Mouse (Mus musculus): ENCODE data around the gene BC067074. TPM values are rescaled to one million over a fixed set of nuclear protein-coding genes. Genes with fewer than 3 reads are reported as not detected.

The BC067074 gene
- polyA plus RNA-seq, 1 experiment from 2014 or later, result 3.5 TPM

DNA sequence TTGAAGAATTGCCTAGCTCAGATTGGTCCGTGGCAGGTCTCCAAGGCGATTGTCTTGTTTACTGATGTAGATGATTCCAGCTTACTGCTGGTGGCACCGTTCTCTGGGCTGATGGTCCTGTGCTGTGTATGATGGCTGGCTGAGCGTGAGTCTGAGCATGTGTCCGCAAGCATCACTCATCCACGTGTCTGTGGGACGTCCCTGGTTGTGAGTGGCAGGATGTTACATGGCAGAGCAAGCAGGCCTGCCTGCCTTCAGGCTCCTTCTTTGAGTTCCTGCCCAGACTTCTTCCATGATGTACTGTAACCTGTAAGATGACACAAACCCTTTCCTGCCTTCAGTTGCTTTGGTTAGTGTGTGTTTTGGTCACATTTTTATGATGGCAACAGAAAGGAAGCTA, 5.8 kb upstream of the BC067074 start:
- no peaks in the 10 kb centered on the region for H3K9me3 ChIP-seq
- no peak overlapping the region for H3K4me2 ChIP-seq
- H3K4me1 ChIP-seq, result no peaks in the 10 kb centered on the region
- H3K9ac ChIP-seq, result no peak overlapping the region
- H3K36me3 ChIP-seq, result no peaks in the 10 kb centered on the region
- no peak overlapping the region for H3K27ac ChIP-seq
- 80% methylated on average over 7 of the region's 7 CpGs for WGBS
- H3K4me3 ChIP-seq (replicated peaks), result no peak overlapping the region
- no peaks in the 10 kb centered on the region for H3K27me3 ChIP-seq (replicated peaks)
- no peak for ATAC-seq (ENCODE audit: insufficient read depth, low FRiP score, low read depth)

DNA sequence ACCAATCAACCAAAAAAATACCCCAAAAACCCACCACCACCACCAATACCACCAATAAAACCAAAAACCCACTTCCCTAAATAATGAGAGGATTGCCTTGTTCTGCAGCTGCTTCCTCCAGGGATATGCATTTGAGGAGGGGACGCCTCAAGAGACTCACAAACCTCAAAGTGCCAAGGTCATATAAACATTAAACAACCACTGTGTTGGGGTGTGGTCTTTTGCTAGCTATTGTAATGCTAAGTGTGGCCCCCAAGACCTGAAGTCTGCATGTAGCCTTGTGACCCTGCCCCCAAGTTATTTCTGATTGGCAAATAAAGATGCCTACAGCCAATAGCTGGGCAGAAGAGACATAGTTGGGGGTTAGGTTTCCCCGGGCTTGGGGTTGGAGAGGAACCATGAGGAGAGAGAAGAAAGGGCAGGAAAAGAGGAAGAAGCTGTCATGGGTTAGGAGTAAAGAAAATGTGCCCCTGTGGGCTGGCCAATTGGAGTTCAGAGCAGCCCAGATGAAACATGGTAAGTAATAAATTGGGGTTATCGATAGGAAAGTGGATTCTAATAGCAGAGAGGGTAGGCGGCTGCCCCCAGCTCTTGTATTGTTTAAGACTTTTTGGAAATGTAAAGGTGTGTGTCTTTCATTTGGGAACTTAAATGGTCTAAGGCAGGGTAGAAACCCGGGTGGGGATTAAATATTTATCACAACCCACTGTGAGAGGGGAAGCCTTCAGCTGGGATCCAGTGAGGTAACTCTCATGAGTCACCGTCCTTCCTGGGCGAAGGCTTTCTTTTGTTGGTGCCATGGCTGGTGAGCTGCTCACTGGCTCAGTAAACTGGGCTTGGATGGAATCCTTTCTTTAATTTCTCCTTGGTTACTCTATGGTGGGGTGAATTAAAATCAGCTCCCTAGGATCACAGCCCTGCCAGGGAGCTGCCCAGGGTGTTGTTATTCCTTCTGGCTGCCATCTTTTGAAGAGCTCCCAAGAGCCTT, 4.5 kb upstream of the BC067074 start:
- H3K9me3 ChIP-seq, result no peaks in the 10 kb centered on the region
- 0 out of 2 replicates have a peak, but pooled peaks cover 2% of the 10 kb centered on the region for H3K4me1 ChIP-seq
- H3K9ac ChIP-seq, result no peak overlapping the region
- no peak overlapping the region for H3K4me2 ChIP-seq
- H3K36me3 ChIP-seq, result no peaks in the 10 kb centered on the region
- no peak overlapping the region for H3K27ac ChIP-seq
- H3K4me3 ChIP-seq (replicated peaks), result no peak overlapping the region
- no peak for ATAC-seq (ENCODE audit: insufficient read depth, low FRiP score, low read depth)
- WGBS, result 79% methylated on average over 7 of the region's 7 CpGs
- no peaks in the 10 kb centered on the region for H3K27me3 ChIP-seq (replicated peaks)

DNA sequence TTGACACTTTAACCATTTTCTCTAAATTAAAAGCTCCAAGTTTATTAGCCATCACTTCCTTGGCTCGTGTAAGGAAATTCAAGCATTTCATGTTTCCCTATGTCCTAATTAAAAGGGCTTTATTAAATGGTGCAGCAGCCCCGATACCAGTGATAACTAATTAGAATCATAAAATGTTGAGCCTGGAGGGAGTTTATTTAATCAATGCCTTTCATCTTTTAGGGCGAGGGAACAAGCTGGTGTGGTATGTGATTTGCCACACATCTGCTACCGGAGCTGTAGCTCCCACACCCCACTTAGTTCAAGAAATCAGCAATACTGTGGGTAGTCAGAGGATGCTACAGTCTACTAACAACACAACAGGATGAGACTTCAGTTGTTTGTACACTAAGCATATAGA, 3.2 kb upstream of the BC067074 start:
- no peak for ATAC-seq (ENCODE audit: insufficient read depth, low FRiP score, low read depth)
- no peak overlapping the region for H3K27ac ChIP-seq
- H3K9ac ChIP-seq, result no peak overlapping the region
- WGBS, result 76% methylated on average over 4 of the region's 4 CpGs
- H3K27me3 ChIP-seq (replicated peaks), result no peaks in the 10 kb centered on the region
- no peak overlapping the region for H3K4me2 ChIP-seq
- no peak overlapping the region for H3K4me3 ChIP-seq (replicated peaks)
- 0 out of 2 replicates have a peak, but pooled peaks cover 2% of the 10 kb centered on the region for H3K4me1 ChIP-seq
- no peaks in the 10 kb centered on the region for H3K36me3 ChIP-seq
- H3K9me3 ChIP-seq, result no peaks in the 10 kb centered on the region

DNA sequence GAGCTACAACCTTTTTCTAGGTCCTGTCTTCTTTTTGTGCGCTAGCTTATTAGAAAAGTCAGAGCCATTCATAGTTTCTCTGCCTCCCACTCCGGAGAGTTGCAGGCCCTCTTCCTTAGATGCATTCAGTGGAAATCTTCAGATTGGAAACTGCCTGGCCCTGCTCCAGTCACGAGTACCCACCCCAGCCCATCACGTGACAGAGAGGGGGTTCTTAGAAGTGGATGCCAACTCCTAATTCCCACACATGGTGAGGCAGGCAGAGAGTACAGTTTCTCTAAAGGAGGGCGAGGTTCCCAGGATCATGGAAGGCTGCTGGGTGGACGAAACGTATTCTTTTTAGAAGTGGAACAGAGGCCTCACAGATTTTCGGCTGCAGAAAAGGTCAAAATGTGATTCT, 958 bp upstream of the BC067074 start:
- H3K27me3 ChIP-seq (replicated peaks), result no peaks in the 10 kb centered on the region
- H3K36me3 ChIP-seq, result no peaks in the 10 kb centered on the region
- no peak overlapping the region for H3K4me3 ChIP-seq (replicated peaks)
- ATAC-seq (ENCODE audit: insufficient read depth, low FRiP score, low read depth), result no peak
- 92% methylated on average over 8 of the region's 8 CpGs for WGBS
- H3K9me3 ChIP-seq, result no peaks in the 10 kb centered on the region
- H3K4me2 ChIP-seq, result no peak overlapping the region
- H3K4me1 ChIP-seq, result 0 out of 2 replicates have a peak, but pooled peaks cover 2% of the 10 kb centered on the region
- no peak overlapping the region for H3K27ac ChIP-seq
- no peak overlapping the region for H3K9ac ChIP-seq

DNA sequence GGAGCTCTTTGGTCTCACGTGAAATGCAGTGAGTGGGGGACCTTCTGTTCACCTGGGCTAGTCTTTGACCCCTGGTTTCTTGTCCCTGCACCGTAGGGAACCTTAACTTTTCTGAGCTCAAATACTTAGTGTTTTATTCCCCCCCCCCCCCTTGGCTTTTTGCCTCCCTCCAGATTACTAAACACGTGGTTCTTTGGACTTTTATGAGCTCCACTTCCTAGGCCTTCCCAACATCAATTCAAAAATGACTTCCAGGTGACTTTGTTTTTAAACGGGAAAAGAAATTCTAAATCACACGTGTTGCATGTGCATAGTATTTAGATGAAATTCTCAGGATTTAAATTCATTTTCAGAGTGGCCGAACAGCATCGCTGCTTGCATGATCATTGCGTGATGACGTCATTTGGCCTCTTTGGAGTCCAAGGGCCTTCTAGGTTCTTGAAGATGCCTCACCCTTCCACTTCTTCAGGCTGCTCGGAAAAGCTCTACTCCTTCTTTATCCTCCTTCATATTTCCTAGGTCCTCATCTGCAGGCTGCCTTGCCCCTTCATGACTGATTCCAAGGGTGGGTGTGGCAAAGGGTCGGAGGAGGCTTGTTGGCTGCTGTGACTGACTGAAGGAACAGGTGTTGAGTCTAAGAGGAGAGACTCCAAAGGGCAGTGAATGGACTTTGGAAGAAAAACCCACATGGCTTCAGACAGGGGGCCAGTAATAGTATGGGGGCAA, 911 bp downstream of the BC067074 start:
- Histone ChIP-seq H3K27ac (no peak overlapping the region), H3K4me2 (peak overlapping the region; percentile 89), H3K4me1 (0 out of 2 replicates have a peak, but pooled peaks cover 2% of the 10 kb centered on the region), H3K36me3 (no peaks in the 10 kb centered on the region), H3K27me3 (replicated peaks) (no peaks in the 10 kb centered on the region), H3K4me3 (replicated peaks) (peak overlapping the region; percentile 64), H3K9me3 (no peaks in the 10 kb centered on the region), H3K9ac (peak overlapping the region; percentile 66; the same call in 1 of the 2 replicates)
- no peak; the same call in 1 of the 2 replicates for ATAC-seq (ENCODE audit: insufficient read depth, low FRiP score, low read depth)
- WGBS, result 58% methylated on average over 11 of the region's 11 CpGs

DNA sequence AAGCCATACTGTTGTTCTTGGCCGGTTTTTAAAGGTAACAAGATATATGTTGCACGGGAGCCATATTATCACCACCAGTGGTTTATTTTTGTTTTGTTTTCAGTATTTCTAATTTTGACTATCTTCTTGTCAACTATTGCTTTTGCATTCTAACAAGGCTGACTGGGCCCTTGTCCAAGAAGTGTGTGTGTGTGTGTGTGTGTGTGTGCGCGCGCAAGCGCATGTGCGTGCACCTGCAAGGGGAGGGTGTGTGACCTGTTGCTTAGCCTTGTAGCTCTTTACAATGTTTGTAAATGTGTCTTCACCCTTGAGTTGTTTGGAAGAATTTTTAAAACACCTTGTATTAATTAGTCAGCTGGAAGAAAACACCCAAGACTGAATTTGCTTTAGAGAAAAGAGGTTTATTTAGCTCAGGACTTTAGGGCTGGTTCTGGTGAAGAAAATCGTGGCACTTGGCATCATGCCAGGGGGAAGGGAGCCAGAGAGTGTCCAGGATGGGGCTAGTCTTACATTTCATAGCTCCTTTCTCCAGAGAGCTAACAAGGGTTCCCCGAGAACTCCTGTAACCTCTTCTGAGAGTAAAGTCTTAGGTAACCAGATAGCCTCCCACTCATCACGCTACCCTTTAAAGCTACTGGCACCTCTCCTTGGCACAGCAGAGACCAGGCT, 3.0 kb downstream of the BC067074 start:
- no peak overlapping the region for H3K4me3 ChIP-seq (replicated peaks)
- H3K4me2 ChIP-seq, result no peak overlapping the region
- ATAC-seq (ENCODE audit: insufficient read depth, low FRiP score, low read depth), result no peak
- H3K4me1 ChIP-seq, result 0 out of 2 replicates have a peak, but pooled peaks cover 2% of the 10 kb centered on the region
- no peaks in the 10 kb centered on the region for H3K9me3 ChIP-seq
- 78% methylated on average over 10 of the region's 10 CpGs for WGBS
- H3K27ac ChIP-seq, result no peak overlapping the region
- H3K27me3 ChIP-seq (replicated peaks), result no peaks in the 10 kb centered on the region
- H3K9ac ChIP-seq, result no peak overlapping the region
- no peaks in the 10 kb centered on the region for H3K36me3 ChIP-seq

DNA sequence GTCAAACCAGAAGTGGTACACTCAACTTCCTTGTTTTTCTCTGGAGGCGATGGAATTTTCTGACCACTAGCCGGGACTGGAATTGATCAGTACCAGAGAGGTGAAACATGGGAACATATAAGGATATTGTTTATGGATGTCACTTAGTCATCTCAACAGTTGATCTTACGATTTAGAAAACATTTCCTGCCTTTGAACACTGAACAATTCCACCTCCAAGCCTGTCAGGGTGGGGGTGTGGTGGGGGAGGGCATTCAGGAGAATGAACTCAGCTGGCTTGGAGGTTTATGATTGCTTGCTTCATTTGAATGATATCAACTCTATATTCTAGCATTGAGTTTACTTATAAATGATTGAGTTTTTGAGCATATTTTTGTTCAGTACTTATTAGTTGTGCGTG, 13.6 kb downstream of the BC067074 start:
- Histone ChIP-seq H3K27me3 (replicated peaks) (no peaks in the 10 kb centered on the region), H3K9ac (no peak overlapping the region), H3K4me2 (no peak overlapping the region), H3K36me3 (no peaks in the 10 kb centered on the region), H3K27ac (no peak overlapping the region), H3K4me1 (no peaks in the 10 kb centered on the region), H3K4me3 (replicated peaks) (no peak overlapping the region), H3K9me3 (no peaks in the 10 kb centered on the region)
- 83% methylated on average over 4 of the region's 4 CpGs for WGBS
- no peak for ATAC-seq (ENCODE audit: insufficient read depth, low FRiP score, low read depth)

DNA sequence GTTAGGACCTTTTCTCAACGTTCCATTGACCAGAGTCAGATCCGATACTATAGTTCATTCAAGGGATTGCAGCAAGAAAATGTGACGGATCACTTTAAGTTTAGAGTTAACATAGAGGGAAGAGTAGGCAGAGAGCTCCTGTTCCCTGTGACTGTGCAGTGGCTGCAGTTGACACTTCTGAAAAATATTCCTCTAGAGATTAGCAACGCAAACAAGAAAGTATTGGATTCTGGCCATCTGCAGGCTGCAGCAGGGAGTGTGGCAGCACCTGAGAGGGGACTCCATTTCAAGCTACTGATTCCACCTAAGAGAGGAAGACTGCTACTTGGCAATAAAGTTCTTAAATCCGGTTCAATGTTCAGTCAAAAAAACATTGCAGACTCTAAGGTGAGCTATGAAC, 26.6 kb downstream of the BC067074 start:
- Histone ChIP-seq H3K9me3 (no peaks in the 10 kb centered on the region), H3K4me2 (no peak overlapping the region), H3K36me3 (peaks cover 2% of the 10 kb centered on the region; the same call in 1 of the 2 replicates), H3K27me3 (replicated peaks) (no peaks in the 10 kb centered on the region), H3K9ac (no peak overlapping the region), H3K4me1 (no peaks in the 10 kb centered on the region), H3K27ac (no peak overlapping the region), H3K4me3 (replicated peaks) (no peak overlapping the region)
- WGBS, result 74% methylated on average over 5 of the region's 5 CpGs
- no peak for ATAC-seq (ENCODE audit: insufficient read depth, low FRiP score, low read depth)

DNA sequence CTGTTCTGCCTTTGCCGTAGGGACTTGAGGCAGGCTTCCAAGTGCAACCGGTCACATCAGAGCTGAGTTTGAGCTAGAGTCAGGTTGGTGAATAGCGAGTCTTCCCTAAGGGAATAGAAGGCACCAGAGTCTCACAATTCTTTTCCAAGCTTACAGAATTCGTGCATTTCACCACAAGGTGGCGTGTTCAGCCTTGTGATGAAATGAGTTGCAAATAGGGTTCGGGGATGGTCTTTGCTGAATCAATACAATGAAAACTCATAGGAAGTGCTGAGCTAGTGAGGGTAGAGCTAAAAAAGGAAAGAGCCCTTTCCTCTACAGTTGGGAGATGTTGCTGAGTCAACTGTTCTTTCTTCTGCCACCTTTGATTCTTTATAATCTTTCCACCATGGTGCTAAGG, 29.0 kb downstream of the BC067074 start:
- Histone ChIP-seq H3K9me3 (no peaks in the 10 kb centered on the region), H3K4me1 (no peaks in the 10 kb centered on the region), H3K27ac (no peak overlapping the region), H3K9ac (no peak overlapping the region), H3K4me2 (no peak overlapping the region), H3K4me3 (replicated peaks) (no peak overlapping the region), H3K36me3 (peaks cover 2% of the 10 kb centered on the region; the same call in 1 of the 2 replicates), H3K27me3 (replicated peaks) (no peaks in the 10 kb centered on the region)
- 18% methylated on average over 6 of the region's 6 CpGs for WGBS
- ATAC-seq (ENCODE audit: insufficient read depth, low FRiP score, low read depth), result no peak

DNA sequence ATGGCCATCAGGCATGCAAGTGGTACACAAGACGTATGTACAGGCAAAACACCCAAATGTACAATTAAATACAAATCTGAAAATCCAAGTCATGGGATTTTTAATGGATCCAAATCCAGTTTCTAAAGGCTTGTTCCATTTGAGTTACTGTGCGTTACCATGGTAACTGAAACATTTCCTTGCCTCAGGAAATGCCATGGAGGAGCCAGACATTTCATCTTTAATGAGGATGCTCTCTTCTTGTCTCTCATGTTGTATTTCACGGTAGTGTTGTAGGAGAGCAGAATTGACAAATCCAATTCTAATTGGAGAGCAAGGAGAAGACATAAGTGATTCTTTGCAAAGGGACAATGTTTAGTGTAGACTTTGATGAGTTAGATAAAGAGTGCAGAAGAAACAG, 31.3 kb downstream of the BC067074 start:
- no peak for ATAC-seq (ENCODE audit: insufficient read depth, low FRiP score, low read depth)
- H3K27me3 ChIP-seq (replicated peaks), result no peaks in the 10 kb centered on the region
- H3K27ac ChIP-seq, result no peak overlapping the region
- H3K9me3 ChIP-seq, result no peaks in the 10 kb centered on the region
- H3K9ac ChIP-seq, result no peak overlapping the region
- H3K4me1 ChIP-seq, result no peaks in the 10 kb centered on the region
- H3K4me3 ChIP-seq (replicated peaks), result no peak overlapping the region
- 81% methylated on average over 3 of the region's 3 CpGs for WGBS
- H3K4me2 ChIP-seq, result no peak overlapping the region
- peaks cover 2% of the 10 kb centered on the region; the same call in 1 of the 2 replicates for H3K36me3 ChIP-seq

DNA sequence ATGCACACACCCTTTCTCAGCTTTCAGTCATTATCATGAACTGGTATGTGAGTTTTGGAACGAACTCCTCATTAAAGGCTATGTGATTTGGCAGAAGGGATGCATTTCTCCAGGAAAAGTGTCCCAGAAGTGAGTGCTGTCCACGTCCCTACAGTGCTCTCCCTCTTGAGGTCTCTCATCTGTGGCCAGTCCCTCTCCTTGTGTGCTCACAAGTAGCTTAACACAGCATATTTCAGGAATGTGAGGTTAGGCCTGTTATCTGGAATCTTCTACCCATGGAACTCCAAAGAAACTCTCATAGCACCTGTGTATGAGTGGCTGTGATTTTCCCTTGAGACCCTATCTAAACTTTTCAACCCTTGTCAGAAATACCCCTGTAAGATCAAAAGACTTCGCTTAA, 32.7 kb downstream of the BC067074 start:
- 70% methylated on average over 3 of the region's 3 CpGs for WGBS
- H3K36me3 ChIP-seq, result peaks cover 4% of the 10 kb centered on the region; the same call in 1 of the 2 replicates
- ATAC-seq (ENCODE audit: insufficient read depth, low FRiP score, low read depth), result no peak

More for the DNA sequence above, 32.7 kb downstream of the BC067074 start:
- Histone ChIP-seq H3K27ac (no peak overlapping the region), H3K27me3 (replicated peaks) (no peaks in the 10 kb centered on the region), H3K4me1 (no peaks in the 10 kb centered on the region), H3K9me3 (no peaks in the 10 kb centered on the region), H3K9ac (no peak overlapping the region), H3K4me3 (replicated peaks) (no peak overlapping the region), H3K4me2 (no peak overlapping the region)

Measured in stomach, embryonic 15.5 days (tissue).